Mouse (Mus musculus) MEL (cell line): ENCODE results near the gene Rnf223. TPM values are rescaled to one million over a fixed set of nuclear protein-coding genes. Genes with fewer than 3 reads are reported as not detected.

Experiments
- DNase-seq: peaks from one replicate; pipeline ENCODE4 v3.0.0; 2011; ENCODE audit warnings: low read depth, low spot score
- H3K27ac ChIP-seq: 2 replicates; pipeline ENCODE4 v1.5.1; 2012; ENCODE audit warnings: low read depth, mild to moderate bottlenecking, control low read depth, low read length, moderate library complexity; ENCODE audit not compliant: control insufficient read depth
- H3K27me3 ChIP-seq, 2 experiments: fragments of 150-350 bp in 1 of 2; sonication (generic) in 1 of 2; 2 replicates each; pipeline ENCODE4 v1.6.1; 2012; ENCODE audit warnings: low read length in 2 of 2, mild to moderate bottlenecking in 2 of 2, improper control_type of control experiment in 1 of 2, moderate library complexity in 1 of 2; ENCODE audit not compliant: insufficient read depth in 2 of 2, control insufficient read depth in 1 of 2
- H3K36me3 ChIP-seq, 2 experiments: 2 replicates each; pipeline ENCODE4 v1.6.1; 2012 to 2014; ENCODE audit warnings: low read length in 2 of 2, improper control_type of control experiment in 1 of 2, inconsistent platforms in 1 of 2, mild to moderate bottlenecking in 1 of 2; ENCODE audit not compliant: insufficient read depth in 2 of 2, control insufficient read depth in 1 of 2
- H3K4me1 ChIP-seq, 2 experiments: fragments of 150-350 bp in 1 of 2; sonication (generic) in 1 of 2; 2 replicates each; pipeline ENCODE4 v1.6.1; 2012; ENCODE audit warnings: low read length in 2 of 2, improper control_type of control experiment in 1 of 2, mild to moderate bottlenecking in 1 of 2; ENCODE audit not compliant: insufficient read depth in 2 of 2, control insufficient read depth in 1 of 2
- H3K4me3 ChIP-seq, 2 experiments: fragments of 150-350 bp in 1 of 2; sonication (generic) in 1 of 2; 2 replicates each; pipeline ENCODE4 v1.5.1; 2012; ENCODE audit warnings: low read depth in 2 of 2, low read length in 2 of 2, mild to moderate bottlenecking in 2 of 2, moderate library complexity in 2 of 2, control low read depth in 1 of 2, improper control_type of control experiment in 1 of 2; ENCODE audit not compliant: control insufficient read depth in 1 of 2, insufficient read depth in 1 of 2
- H3K79me2 ChIP-seq: 2 replicates; pipeline ENCODE4 v1.6.1; 2012; ENCODE audit warnings: mild to moderate bottlenecking, low read length, moderate library complexity; ENCODE audit not compliant: control insufficient read depth, poor library complexity, insufficient read depth
- H3K9ac ChIP-seq: 2 replicates; pipeline ENCODE4 v1.6.1; 2012; ENCODE audit warnings: low read depth, mild to moderate bottlenecking, control low read depth, low read length, moderate library complexity; ENCODE audit not compliant: control insufficient read depth, poor library complexity, severe bottlenecking
- H3K9me3 ChIP-seq: fragments of 150-350 bp; sonication (generic); replicated peaks from 2 replicates; pipeline ENCODE4 v1.6.1; 2012; ENCODE audit warnings: mild to moderate bottlenecking, low read length, improper control_type of control experiment, moderate library complexity; ENCODE audit not compliant: insufficient read depth
- BHLHE40 ChIP-seq: IDR thresholded peaks from 2 replicates; pipeline ENCODE4 v1.6.1; 2012; ENCODE audit warnings: low read depth, mild to moderate bottlenecking, inconsistent platforms, low read length, improper control_type of control experiment, borderline replicate concordance
- CHD1 ChIP-seq: IDR thresholded peaks from 2 replicates; pipeline ENCODE4 v1.6.1; 2012; ENCODE audit warnings: low read depth, mild to moderate bottlenecking, inconsistent platforms, low read length, improper control_type of control experiment
- CHD2 ChIP-seq: IDR thresholded peaks from 2 replicates; pipeline ENCODE4 v1.6.1; 2011; ENCODE audit warnings: low read length, improper control_type of control experiment
- E2F4 ChIP-seq: IDR thresholded peaks from 2 replicates; pipeline ENCODE4 v1.6.1; 2011; ENCODE audit warnings: low read depth, low read length, improper control_type of control experiment, borderline replicate concordance
- ELF1 ChIP-seq: IDR thresholded peaks from 2 replicates; pipeline ENCODE4 v1.6.1; 2014; ENCODE audit warnings: low read depth, mild to moderate bottlenecking, inconsistent platforms, low read length, improper control_type of control experiment, moderate library complexity
- EP300 ChIP-seq, 2 experiments: IDR thresholded peaks; 2 replicates each; pipeline ENCODE4 v1.6.1; 2011; ENCODE audit warnings: improper control_type of control experiment in 2 of 2, low read length in 2 of 2, low read depth in 1 of 2, mild to moderate bottlenecking in 1 of 2
- ETS1 ChIP-seq: IDR thresholded peaks from 2 replicates; pipeline ENCODE4 v1.6.1; 2012; ENCODE audit warnings: low read depth, mild to moderate bottlenecking, inconsistent platforms, low read length, improper control_type of control experiment, moderate library complexity
- GABPA ChIP-seq: IDR thresholded peaks from 2 replicates; pipeline ENCODE4 v1.6.1; 2012; ENCODE audit warnings: low read depth, mild to moderate bottlenecking, inconsistent platforms, low read length, improper control_type of control experiment, moderate library complexity
- GATA1 ChIP-seq: IDR thresholded peaks from 2 replicates; pipeline ENCODE4 v1.6.1; 2011; ENCODE audit warnings: low read depth, low read length, improper control_type of control experiment
- HCFC1 ChIP-seq: IDR thresholded peaks from 2 replicates; pipeline ENCODE4 v1.6.1; 2012; ENCODE audit warnings: low read depth, mild to moderate bottlenecking, inconsistent platforms, low read length, improper control_type of control experiment, moderate library complexity
- MAFK ChIP-seq: IDR thresholded peaks from 2 replicates; pipeline ENCODE4 v1.6.1; 2011; ENCODE audit warnings: low read depth, mild to moderate bottlenecking, low read length, improper control_type of control experiment, borderline replicate concordance
- MAX ChIP-seq: IDR thresholded peaks from 2 replicates; pipeline ENCODE4 v1.6.1; 2011; ENCODE audit warnings: low read length, improper control_type of control experiment
- MAZ ChIP-seq: IDR thresholded peaks from 2 replicates; pipeline ENCODE4 v1.6.1; 2012; ENCODE audit warnings: low read depth, mild to moderate bottlenecking, inconsistent platforms, low read length, improper control_type of control experiment
- MXI1 ChIP-seq: IDR thresholded peaks from 2 replicates; pipeline ENCODE4 v1.6.1; 2011; ENCODE audit warnings: mild to moderate bottlenecking, low read depth, low read length, improper control_type of control experiment
- MYC ChIP-seq: IDR thresholded peaks from 2 replicates; pipeline ENCODE4 v1.6.1; 2011; ENCODE audit warnings: low read depth, mild to moderate bottlenecking, low read length, improper control_type of control experiment, moderate library complexity
- NELFE ChIP-seq: IDR thresholded peaks from 2 replicates; pipeline ENCODE4 v1.6.1; 2011; ENCODE audit warnings: low read depth, low read length, improper control_type of control experiment
- NRF1 ChIP-seq: IDR thresholded peaks from 2 replicates; pipeline ENCODE4 v1.6.1; 2014; ENCODE audit warnings: low read depth, mild to moderate bottlenecking, inconsistent platforms, low read length, improper control_type of control experiment, moderate library complexity; ENCODE audit not compliant: poor library complexity, insufficient read depth, severe bottlenecking
- POLR2A ChIP-seq, 2 experiments: IDR thresholded peaks; 2 replicates each; pipeline ENCODE4 v1.6.1; 2011 to 2012; ENCODE audit warnings: low read length in 2 of 2, mild to moderate bottlenecking in 2 of 2, control low read depth in 1 of 2, improper control_type of control experiment in 1 of 2, low read depth in 1 of 2, moderate library complexity in 1 of 2; ENCODE audit not compliant: control insufficient read depth in 1 of 2, insufficient read depth in 1 of 2, poor library complexity in 1 of 2
- POLR2AphosphoS2 ChIP-seq: IDR thresholded peaks from 2 replicates; pipeline ENCODE4 v1.6.1; 2011; ENCODE audit warnings: low read length, improper control_type of control experiment
- POLR2AphosphoS5 ChIP-seq: IDR thresholded peaks from 2 replicates; pipeline ENCODE4 v1.6.1; 2012; ENCODE audit warnings: low read depth, borderline replicate concordance, mild to moderate bottlenecking, inconsistent platforms, low read length, moderate library complexity, mixed read lengths
- RAD21 ChIP-seq: IDR thresholded peaks from 2 replicates; pipeline ENCODE4 v1.6.1; 2011; ENCODE audit warnings: mild to moderate bottlenecking, low read depth, low read length, improper control_type of control experiment
- RCOR1 ChIP-seq: IDR thresholded peaks from 2 replicates; pipeline ENCODE4 v1.6.1; 2012; ENCODE audit warnings: low read depth, mild to moderate bottlenecking, inconsistent platforms, low read length, improper control_type of control experiment
- SIN3A ChIP-seq: IDR thresholded peaks from 2 replicates; pipeline ENCODE4 v1.6.1; 2012; ENCODE audit warnings: low read length, improper control_type of control experiment, inconsistent platforms
- SMC3 ChIP-seq: IDR thresholded peaks from 2 replicates; pipeline ENCODE4 v1.6.1; 2011; ENCODE audit warnings: low read depth, low read length, improper control_type of control experiment
- TBP ChIP-seq: IDR thresholded peaks from 2 replicates; pipeline ENCODE4 v1.8.0; 2011; ENCODE audit warnings: low read depth, low read length, improper control_type of control experiment
- TCF12 ChIP-seq: IDR thresholded peaks from 2 replicates; pipeline ENCODE4 v1.6.1; 2014; ENCODE audit warnings: low read depth, mild to moderate bottlenecking, inconsistent platforms, low read length, improper control_type of control experiment, moderate library complexity
- USF1 ChIP-seq: IDR thresholded peaks from 2 replicates; pipeline ENCODE4 v1.6.1; 2014; ENCODE audit warnings: low read depth, mild to moderate bottlenecking, inconsistent platforms, low read length, improper control_type of control experiment, moderate library complexity
- ZC3H11A ChIP-seq: IDR thresholded peaks from 2 replicates; pipeline ENCODE4 v1.6.1; 2012; ENCODE audit warnings: low read depth, mild to moderate bottlenecking, inconsistent platforms, low read length, improper control_type of control experiment
- ZKSCAN1 ChIP-seq: IDR thresholded peaks from 2 replicates; pipeline ENCODE4 v1.6.1; 2012; ENCODE audit warnings: low read depth, mild to moderate bottlenecking, inconsistent platforms, low read length, improper control_type of control experiment, moderate library complexity
- ZMIZ1 ChIP-seq: IDR thresholded peaks from 2 replicates; pipeline ENCODE4 v1.6.1; 2012; ENCODE audit warnings: low read depth, mild to moderate bottlenecking, inconsistent platforms, low read length, improper control_type of control experiment, moderate library complexity
- polyA plus RNA-seq, 2 experiments: library from polyadenylated mRNA; stranded (reverse) in 1 of 2; unstranded in 1 of 2; fragments of >175 nt in 1 of 2; fragments of >200 nt in 1 of 2; gene quantifications; 2 replicates each; pipeline versions ENCODE4 v1.2.1 to v1.2.4; 2012; ENCODE audit warnings: low replicate concordance in 2 of 2, low read depth in 1 of 2; ENCODE audit not compliant: insufficient read length in 2 of 2, insufficient read depth in 1 of 2, missing spikeins in 1 of 2
- total RNA-seq: library from RNA; depleted of rRNA; stranded (reverse); fragments of 300-350 nt; gene quantifications from 2 replicates; pipeline ENCODE4 v1.2.3, GENCODE M21; 2012

The Rnf223 gene
- total and polyA plus RNA-seq, 3 experiments = 0.65 to 2.5 TPM; not detected in 1

DNA sequence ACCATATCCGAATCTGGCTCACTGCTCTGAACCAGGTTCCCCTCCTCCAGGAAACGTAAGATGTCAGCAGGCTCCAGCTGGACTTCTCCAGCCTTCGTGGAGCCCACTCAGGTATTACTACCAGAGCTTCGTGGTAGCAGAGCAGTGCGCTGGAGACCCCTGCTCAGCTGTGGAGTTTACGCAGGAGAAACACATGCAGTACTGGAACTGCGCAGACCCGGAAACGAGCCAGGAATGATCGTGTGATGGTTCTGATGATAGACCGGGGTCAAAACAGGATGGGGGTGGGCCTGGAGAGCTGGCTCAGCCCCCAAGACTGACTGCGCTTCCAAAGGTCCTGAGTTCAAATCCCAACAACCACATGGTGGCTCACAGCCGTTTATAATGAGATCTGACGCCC is 5.5 kb downstream of the Rnf223 start:
- H3K9me3 ChIP-seq = no peaks in the 10 kb centered on the region
- TF ChIP-seq GATA1 = no peak
- 0 out of 2 replicates have a peak, but pooled peaks have one; percentile 8 for TF ChIP-seq SMC3
- no peak overlapping the region for H3K9ac ChIP-seq
- H3K27me3 ChIP-seq = no peaks in the 10 kb centered on the region
- H3K27ac ChIP-seq = no peak overlapping the region
- peaks cover 2 to 6% of the 10 kb centered on the region in 2 experiments; a peak in 3 of 4 replicates for H3K4me1 ChIP-seq
- peak; percentile 23 for DNase-seq
- H3K79me2 ChIP-seq = peaks cover 4% of the 10 kb centered on the region; the same call in 1 of the 2 replicates
- no peaks in the 10 kb centered on the region for H3K36me3 ChIP-seq
- H3K4me3 ChIP-seq = no peak overlapping the region; a peak in 2 of 4 replicates

- Histone ChIP-seq H3K4me1 (peaks cover 2 to 6% of the 10 kb centered on the region in 2 experiments; a peak in 3 of 4 replicates), H3K36me3 (no peaks in the 10 kb centered on the region), H3K4me3 (peak overlapping the region; percentile 53 to 75), H3K27me3 (no peaks in the 10 kb centered on the region), H3K9me3 (no peaks in the 10 kb centered on the region), H3K79me2 (peaks cover 4% of the 10 kb centered on the region; the same call in 1 of the 2 replicates), H3K27ac (peak overlapping the region; percentile 98), H3K9ac (peak overlapping the region; percentile 99)
- peak; percentile 85 for DNase-seq
- TF ChIP-seq ZKSCAN1 (no peak), CHD2 (no peak), NELFE (peak; percentile 37; the same call in 1 of the 2 replicates), GATA1 (no peak), EP300 (IDR thresholded peaks at IDR 0.05; ENCODE audit: low read depth in 1 of 2, low read length in 2 of 2) (no peak), ELF1 (peak; percentile 36; the same call in 1 of the 2 replicates), MAX (peak; percentile 82), CHD1 (no peak), E2F4 (peak; percentile 69; the same call in 1 of the 2 replicates), MXI1 (peak; percentile 59; the same call in 1 of the 2 replicates), ETS1 (no peak; the same call in 1 of the 2 replicates), GABPA (no peak), SIN3A (peak; percentile 32; the same call in 1 of the 2 replicates), ZMIZ1 (0 out of 2 replicates have a peak, but pooled peaks have one; percentile 53), POLR2AphosphoS2 (0 out of 2 replicates have a peak, but pooled peaks have one; percentile 23), NRF1 (peak; percentile 51; the same call in 1 of the 2 replicates), MAZ (0 out of 2 replicates have a peak, but pooled peaks have one; percentile 9), TBP (peak; percentile 53; the same call in 1 of the 2 replicates), POLR2A (IDR thresholded peaks at IDR 0.05; ENCODE audit: control insufficient read depth in 1 of 2, insufficient read depth in 1 of 2, low read depth in 1 of 2, low read length in 2 of 2, poor library complexity in 1 of 2) (peak; percentile 23 to 57; a peak in 1 of 4 replicates), TCF12 (peak; percentile 45; the same call in 1 of the 2 replicates), RAD21 (no peak), BHLHE40 (no peak), RCOR1 (no peak), ZC3H11A (no peak), MYC (peak; percentile 64), MAFK (no peak), POLR2AphosphoS5 (no peak), USF1 (no peak), HCFC1 (no peak)
Measured at GRCm38 (mm10) chr4:156136285-156137100, 6.2 kb downstream of the Rnf223 start.
